Mouse (Mus musculus): ENCODE measurements around the gene Icmt. TPM values are rescaled to one million over a fixed set of nuclear protein-coding genes. Genes with fewer than 3 reads are reported as not detected.

Gene Icmt
- polyA plus RNA-seq, 1 experiment, result 22.1 TPM

GRCm38 (mm10) chr4:152294188-152294929, 2.7 kb upstream of the Icmt start:
- WGBS, result 67% methylated on average over 10 of the region's 10 CpGs
- no peak for DNase-seq (ENCODE audit: low read depth, low spot score)

- no peak for DNase-seq (ENCODE audit: low read depth, low spot score)
- WGBS, result 19% methylated on average over 4 of the region's 4 CpGs
Observed at GRCm38 (mm10) chr4:152295916-152296315, 1.1 kb upstream of the Icmt start.

DNA sequence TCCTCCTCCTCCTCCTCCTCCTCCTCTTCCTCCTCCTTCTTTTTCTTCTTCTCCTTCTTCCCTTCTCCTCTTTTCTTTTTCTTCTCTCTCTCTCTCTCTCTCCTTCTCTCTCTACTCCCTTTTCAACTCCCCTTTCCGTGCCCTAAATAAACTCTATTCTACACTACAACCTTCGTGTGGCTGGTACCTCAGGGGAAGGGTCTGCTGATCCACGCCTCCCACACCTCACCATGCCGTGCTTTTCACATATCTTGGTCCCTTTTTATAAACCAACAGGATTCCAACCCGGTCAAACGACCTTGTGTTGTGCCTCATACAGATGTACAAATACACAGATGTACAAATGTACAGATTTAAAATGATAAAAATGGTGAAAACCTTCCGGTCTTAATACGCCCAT, 656 bp upstream of the Icmt start:
- WGBS, result 4% methylated on average over 8 of the region's 8 CpGs
- no peak for DNase-seq (ENCODE audit: low read depth, low spot score)

DNA sequence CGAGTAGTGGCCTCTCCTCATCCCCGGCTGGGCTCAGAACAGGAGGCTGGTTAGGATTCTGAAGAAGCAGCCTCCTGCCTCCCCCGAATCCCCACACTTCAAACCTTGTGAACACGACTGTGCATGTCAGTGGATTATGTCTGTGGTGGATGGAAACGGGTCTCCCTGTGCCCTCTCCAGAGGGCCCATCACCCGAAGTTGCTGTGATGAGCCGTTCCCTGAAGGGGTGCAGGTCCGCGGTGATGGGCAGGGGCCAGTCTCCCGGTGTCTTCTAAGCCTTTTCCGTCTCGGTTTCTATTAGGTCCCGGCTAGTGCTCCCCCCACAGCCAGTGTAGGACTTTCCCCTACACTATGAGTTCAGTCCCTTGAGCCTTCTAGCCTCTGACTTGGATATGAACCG, 1.8 kb downstream of the Icmt start:
- 92% methylated on average over 14 of the region's 14 CpGs for WGBS
- no peak for DNase-seq (ENCODE audit: low read depth, low spot score)

DNA sequence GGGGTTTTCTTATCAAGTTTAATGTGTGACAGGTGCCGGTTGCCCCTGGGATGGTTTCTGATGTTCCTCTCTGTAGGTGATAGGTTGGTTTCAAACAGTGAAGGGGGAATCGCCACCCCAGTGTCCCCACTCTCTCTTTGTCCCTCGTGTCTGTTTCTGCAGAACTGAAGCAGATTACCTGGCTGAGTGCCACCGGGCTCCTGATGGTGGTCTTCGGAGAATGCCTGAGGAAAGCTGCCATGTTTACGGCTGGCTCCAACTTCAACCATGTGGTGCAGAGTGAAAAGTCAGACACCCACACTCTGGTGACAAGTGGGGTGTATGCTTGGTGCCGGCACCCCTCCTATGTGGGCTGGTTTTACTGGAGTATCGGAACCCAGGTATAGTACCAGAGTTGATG, 3.3 kb downstream of the Icmt start:
- 90% methylated on average over 8 of the region's 8 CpGs for WGBS
- DNase-seq (ENCODE audit: low read depth, low spot score), result no peak

DNA sequence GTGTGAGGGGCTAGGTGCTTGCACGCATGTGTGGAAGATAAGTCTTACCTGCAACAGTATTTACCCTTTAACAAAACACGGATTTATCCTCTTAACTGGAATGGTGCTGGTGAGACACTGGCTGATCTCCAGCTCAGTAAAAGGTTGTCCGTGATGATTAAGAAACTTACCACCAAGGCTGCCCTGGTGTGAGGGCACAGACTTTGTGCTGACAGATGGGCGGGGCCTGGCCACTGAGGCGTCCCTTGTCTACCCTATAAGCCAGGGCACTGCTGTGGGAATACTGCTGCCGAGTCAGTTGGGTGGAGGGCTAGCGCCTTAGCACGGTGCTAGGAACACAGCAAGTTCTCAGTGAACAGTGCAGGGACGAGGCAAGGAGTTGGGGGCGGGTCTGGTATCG, 5.0 kb downstream of the Icmt start:
- 82% methylated on average over 11 of the region's 11 CpGs for WGBS
- no peak for DNase-seq (ENCODE audit: low read depth, low spot score)

- 90% methylated on average over 10 of the region's 10 CpGs for WGBS
- no peak for DNase-seq (ENCODE audit: low read depth, low spot score)
Observed at GRCm38 (mm10) chr4:152303172-152303571, 6.1 kb downstream of the Icmt start.

- WGBS, result 91% methylated on average over 6 of the region's 6 CpGs
- DNase-seq (ENCODE audit: low read depth, low spot score), result no peak
Observed at GRCm38 (mm10) chr4:152304685-152305084, 7.7 kb downstream of the Icmt start.

DNA sequence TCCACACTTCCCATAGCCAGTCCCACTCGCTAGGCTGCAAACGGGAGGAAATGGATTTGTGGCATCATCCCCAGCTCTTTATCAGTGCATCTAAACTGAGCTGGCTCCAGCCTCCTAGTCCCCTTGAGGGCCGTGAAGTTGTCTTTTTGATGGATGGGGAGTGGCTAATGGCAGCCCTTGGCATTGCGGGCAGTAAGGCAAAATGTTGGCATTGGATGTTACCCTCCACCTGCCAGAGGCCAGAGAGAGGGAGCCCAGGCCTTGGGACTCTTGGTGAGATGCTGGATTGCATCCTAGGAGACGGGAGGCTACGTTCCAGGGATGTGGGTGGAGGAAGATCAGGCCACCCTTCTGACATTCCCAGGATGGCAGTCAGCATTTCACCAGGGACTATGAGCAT, 9.0 kb downstream of the Icmt start:
- 81% methylated on average over 6 of the region's 6 CpGs for WGBS
- no peak for DNase-seq (ENCODE audit: low read depth, low spot score)

GRCm38 (mm10) chr4:152307542-152307941, 10.5 kb downstream of the Icmt start:
- 89% methylated on average over 9 of the region's 9 CpGs for WGBS
- no peak for DNase-seq (ENCODE audit: low read depth, low spot score)

DNA sequence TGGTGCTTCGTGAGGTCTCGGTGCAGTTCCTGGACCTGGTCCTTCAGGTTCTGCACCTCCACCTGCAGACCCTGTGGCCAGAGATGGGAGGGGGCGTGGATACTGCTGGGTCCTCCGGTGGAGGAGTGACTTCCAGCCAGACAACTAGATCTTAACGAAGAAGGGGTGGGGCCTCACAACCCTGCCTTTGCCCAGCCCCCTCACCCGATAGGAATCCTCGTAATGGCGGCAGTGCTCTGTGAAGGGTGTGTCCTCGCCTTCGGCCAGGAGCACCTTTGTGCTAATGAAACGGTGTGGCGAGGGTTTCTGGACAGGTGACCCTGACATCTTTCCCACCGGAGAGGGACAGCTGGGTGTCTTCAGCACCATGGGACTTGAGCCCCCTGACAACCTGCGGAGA, 15.2 kb downstream of the Icmt start:
- 4% methylated on average over 14 of the region's 14 CpGs for WGBS
- DNase-seq (ENCODE audit: low read depth, low spot score), result no peak

- 1% methylated on average over 29 of the region's 29 CpGs for WGBS
- no peak for DNase-seq (ENCODE audit: low read depth, low spot score)
Observed at GRCm38 (mm10) chr4:152313211-152313632, 16.2 kb downstream of the Icmt start.

DNA sequence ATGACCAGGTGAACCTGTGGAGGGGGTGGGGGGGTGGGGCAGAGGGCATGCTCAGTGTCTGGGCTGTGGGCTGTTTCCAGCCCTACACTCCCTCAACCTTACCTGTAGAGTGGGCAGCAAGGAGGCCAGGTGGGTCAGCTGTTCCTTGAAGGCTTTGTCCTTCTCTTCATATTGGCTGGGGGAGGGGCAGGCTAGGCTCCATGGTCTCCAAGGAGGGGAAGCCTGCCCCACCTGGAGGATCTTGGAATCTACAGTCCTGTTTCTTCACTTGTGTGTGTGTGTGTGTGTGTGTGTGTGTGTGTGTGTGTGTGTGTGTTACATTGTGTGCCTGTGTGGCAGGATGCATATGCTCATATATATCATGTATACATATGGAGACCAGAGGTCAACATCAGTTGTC, 16.9 kb downstream of the Icmt start:
- no peak for DNase-seq (ENCODE audit: low read depth, low spot score)

- WGBS, result 5% methylated on average over 43 of the region's 43 CpGs
Observed at GRCm38 (mm10) chr4:152315498-152316213, 18.6 kb downstream of the Icmt start.

GRCm38 (mm10) chr4:152317631-152318033, 20.6 kb downstream of the Icmt start:
- WGBS, result 68% methylated on average over 6 of the region's 6 CpGs
- DNase-seq (ENCODE audit: low read depth, low spot score), result no peak

More at GRCm38 (mm10) chr4:152315498-152316213, 18.6 kb downstream of the Icmt start:
- DNase-seq (ENCODE audit: low read depth, low spot score), result no peak

GRCm38 (mm10) chr4:152318517-152319234, 21.6 kb downstream of the Icmt start, which contains the start of gene Rnf207:
Gene Rnf207, minus strand, starts transcription at chr4:152318993.
- DNase-seq (ENCODE audit: low read depth, low spot score), result no peak
- WGBS, result 2% methylated on average over 26 of the region's 26 CpGs

GRCm38 (mm10) chr4:152321464-152321863, 24.4 kb downstream of the Icmt start:
- no peak for DNase-seq (ENCODE audit: low read depth, low spot score)
- 53% methylated on average over 5 of the region's 5 CpGs for WGBS

- DNase-seq (ENCODE audit: low read depth, low spot score), result no peak
- WGBS, result 48% methylated on average over 16 of the region's 16 CpGs
Observed at GRCm38 (mm10) chr4:152324641-152325562, 27.9 kb downstream of the Icmt start.

- peak; percentile 91 for DNase-seq (ENCODE audit: low read depth, low spot score)
- WGBS, result under 1% methylated on average over 70 of the region's 70 CpGs
Observed at GRCm38 (mm10) chr4:152325574-152326411, 28.8 kb downstream of the Icmt start, which contains the start of gene Rpl22. Gene Rpl22, plus strand, starts transcription at chr4:152325742.

Measured in large intestine, adult 2 months (tissue).